Mouse (Mus musculus) MEL (cell line): ENCODE data around the gene Npm1.

Source experiments
- CTCF ChIP-seq, 3 experiments: IDR thresholded peaks in 2 of 3; conservative IDR thresholded peaks in 1 of 3; 2 replicates each; pipeline ENCODE4 v1.5.1; 2011 to 2012; ENCODE audit warnings: low read length in 3 of 3, low read depth in 2 of 3, mild to moderate bottlenecking in 2 of 3, improper control_type of control experiment in 1 of 3, inconsistent platforms in 1 of 3, mixed read lengths in 1 of 3, moderate library complexity in 1 of 3; ENCODE audit not compliant: control insufficient read depth in 1 of 3, insufficient read depth in 1 of 3, poor library complexity in 1 of 3, severe bottlenecking in 1 of 3
- NRF1 ChIP-seq: IDR thresholded peaks from 2 replicates; pipeline ENCODE4 v1.6.1; 2014; ENCODE audit warnings: low read depth, mild to moderate bottlenecking, inconsistent platforms, low read length, improper control_type of control experiment, moderate library complexity; ENCODE audit not compliant: poor library complexity, insufficient read depth, severe bottlenecking
- ZNF384 ChIP-seq: IDR thresholded peaks from 2 replicates; pipeline ENCODE4 v1.6.1; 2012; ENCODE audit warnings: low read depth, mild to moderate bottlenecking, inconsistent platforms, low read length, improper control_type of control experiment

DNA sequence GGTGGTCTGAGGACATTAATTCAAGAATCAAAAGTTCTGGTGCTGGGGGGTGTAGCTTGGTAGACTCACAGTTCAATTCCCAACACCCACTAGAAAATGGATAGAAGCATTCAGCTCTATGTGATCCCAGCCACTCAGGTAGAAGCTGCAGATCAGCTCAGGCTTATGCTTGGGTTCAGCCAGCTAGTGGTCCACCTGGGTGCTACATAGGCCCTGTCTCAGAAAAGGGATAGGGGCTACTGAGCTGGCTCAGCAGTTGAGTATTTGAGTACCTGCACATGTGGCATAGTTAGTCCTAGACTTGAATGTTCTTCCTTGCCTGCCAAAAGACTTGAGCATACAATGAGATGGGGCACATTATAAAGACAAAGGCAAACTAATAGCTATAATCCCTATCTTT, 13.6 kb downstream of the Npm1 start:
- TF ChIP-seq CTCF (IDR thresholded peaks at IDR 0.05 in 2 of 3, conservative IDR thresholded peaks at IDR 0.05 in 1 of 3; ENCODE audit: control insufficient read depth in 1 of 3, insufficient read depth in 1 of 3, low read depth in 2 of 3, low read length in 3 of 3, poor library complexity in 1 of 3, severe bottlenecking in 1 of 3) (no peak), NRF1 (no peak), ZNF384 (no peak)
